Mouse (Mus musculus): ENCODE measurements around the gene Gm28230.

- TF ChIP-seq CTCF (IDR thresholded peaks at IDR 0.05; ENCODE audit: extremely low read depth, insufficient read length, insufficient replicate concordance, low read depth, low read length) (no peak), POLR2A (IDR thresholded peaks at IDR 0.05; ENCODE audit: low read depth, low read length) (no peak)
Observed at GRCm38 (mm10) chr2:74677106-74677505, 49.4 kb upstream of the Gm28230 start.
